Mouse (Mus musculus): ENCODE measurements around the gene Kalrn. TPM values are rescaled to one million over a fixed set of nuclear protein-coding genes. Genes with fewer than 3 reads are reported as not detected.

The Kalrn gene
- polyA plus RNA-seq, 1 experiment from 2014 or later: 16.6 TPM

DNA sequence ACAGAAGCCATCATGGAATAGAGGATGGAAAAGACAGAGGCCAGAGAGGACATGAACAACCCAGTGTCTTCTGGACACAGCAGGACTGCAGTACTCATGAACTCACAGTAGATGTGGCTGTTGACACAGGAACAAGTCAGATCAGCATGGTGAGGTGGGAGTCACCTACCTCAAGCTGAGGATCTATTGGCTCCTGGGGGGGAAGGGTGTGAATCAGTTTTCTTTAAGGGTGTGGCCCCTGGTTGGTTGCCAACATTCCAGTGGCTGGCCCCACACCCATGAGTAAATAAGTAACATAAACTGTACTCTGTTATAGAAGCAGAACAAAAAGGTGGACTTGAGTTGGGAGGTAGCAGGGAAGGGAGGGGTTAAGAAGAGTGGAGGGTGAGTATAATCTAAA lies 298.7 kb downstream of the Kalrn start:
- no peak for DNase-seq (ENCODE audit: low spot score)

DNA sequence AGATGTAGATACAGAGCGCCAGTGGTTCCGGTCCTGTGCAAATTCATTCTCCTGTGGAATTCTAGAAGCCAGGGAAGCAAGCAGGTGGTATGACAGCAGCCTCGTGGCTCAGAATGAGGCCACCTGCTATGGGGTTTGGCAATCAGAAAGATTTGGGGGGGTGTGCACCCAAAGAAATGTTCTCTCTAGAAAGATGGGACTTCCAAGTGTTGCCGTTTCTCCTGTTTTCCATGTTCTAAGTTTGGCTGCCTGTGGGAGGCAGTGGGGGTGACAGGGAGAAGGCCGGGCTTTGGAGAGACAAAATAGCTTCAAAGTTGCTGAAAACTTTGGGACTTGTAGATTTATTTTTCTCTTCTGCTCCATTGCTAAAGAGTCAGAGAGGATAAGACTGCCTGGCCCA lies 301.9 kb downstream of the Kalrn start:
- Histone ChIP-seq H3K27ac (no peak overlapping the region), H3K36me3 (no peaks in the 10 kb centered on the region), H3K9me3 (no peaks in the 10 kb centered on the region), H3K4me1 (replicated peaks) (no peaks in the 10 kb centered on the region), H3K4me3 (no peak overlapping the region), H3K27me3 (ENCODE audit: insufficient read depth, poor library complexity, severe bottlenecking) (no peaks in the 10 kb centered on the region)
- WGBS: 92% methylated on average over 5 of the region's 5 CpGs
- DNase-seq (ENCODE audit: low spot score): no peak

More for the DNA sequence above, 298.7 kb downstream of the Kalrn start:
- Histone ChIP-seq H3K36me3 (no peaks in the 10 kb centered on the region), H3K27ac (no peak overlapping the region), H3K9me3 (no peaks in the 10 kb centered on the region), H3K4me1 (replicated peaks) (peaks cover 7% of the 10 kb centered on the region), H3K27me3 (ENCODE audit: insufficient read depth, poor library complexity, severe bottlenecking) (no peaks in the 10 kb centered on the region), H3K4me3 (no peak overlapping the region)

DNA sequence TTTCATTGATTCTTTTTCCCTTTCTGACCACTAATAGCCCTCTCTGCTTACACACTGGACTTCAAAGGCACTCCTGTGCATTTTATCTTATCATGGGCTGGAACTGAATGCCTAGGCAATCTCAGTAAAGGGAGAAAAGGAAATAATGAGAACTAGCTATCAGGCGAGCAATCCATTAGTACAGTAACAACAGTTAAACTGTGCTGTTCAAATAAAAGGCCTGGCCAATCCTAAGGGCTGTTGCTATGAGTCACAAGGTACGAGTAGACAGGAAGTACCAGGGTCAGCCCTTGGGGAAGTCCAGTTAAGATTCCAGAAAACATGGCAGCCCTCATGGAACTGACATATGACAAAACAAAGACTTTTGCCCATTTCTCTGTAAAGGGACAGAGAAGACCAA lies 302.7 kb downstream of the Kalrn start:
- H3K27ac ChIP-seq: no peak overlapping the region
- no peaks in the 10 kb centered on the region for H3K27me3 ChIP-seq (ENCODE audit: insufficient read depth, poor library complexity, severe bottlenecking)
- WGBS: 80% methylated on average over 2 of the region's 2 CpGs
- DNase-seq (ENCODE audit: low spot score): no peak
- no peaks in the 10 kb centered on the region for H3K9me3 ChIP-seq
- no peak overlapping the region for H3K4me3 ChIP-seq
- H3K4me1 ChIP-seq (replicated peaks): no peaks in the 10 kb centered on the region
- no peaks in the 10 kb centered on the region for H3K36me3 ChIP-seq

DNA sequence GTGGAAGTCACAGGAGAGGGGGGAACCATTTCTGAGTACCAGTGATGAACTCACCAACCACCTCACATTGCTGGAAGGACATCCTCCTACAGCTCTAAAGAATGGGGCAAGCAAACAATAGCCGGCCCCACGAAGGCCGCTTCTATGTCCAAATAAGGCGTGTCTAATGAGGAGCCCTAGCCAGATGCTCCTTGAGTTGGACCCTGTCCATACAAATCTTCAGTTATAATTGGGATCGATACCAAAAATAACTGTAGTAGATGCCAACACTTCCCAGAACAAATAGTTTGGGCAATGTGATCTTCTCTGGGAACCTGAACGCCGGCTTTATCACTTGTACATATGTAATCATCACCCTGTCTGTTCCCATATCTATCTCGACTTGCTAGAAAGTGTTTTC lies 303.7 kb downstream of the Kalrn start:
- no peaks in the 10 kb centered on the region for H3K4me1 ChIP-seq (replicated peaks)
- WGBS: 94% methylated on average over 8 of the region's 8 CpGs
- H3K4me3 ChIP-seq: no peak overlapping the region
- no peaks in the 10 kb centered on the region for H3K27me3 ChIP-seq (ENCODE audit: insufficient read depth, poor library complexity, severe bottlenecking)
- no peak overlapping the region for H3K27ac ChIP-seq
- no peak for DNase-seq (ENCODE audit: low spot score)
- H3K36me3 ChIP-seq: no peaks in the 10 kb centered on the region
- H3K9me3 ChIP-seq: no peaks in the 10 kb centered on the region

DNA sequence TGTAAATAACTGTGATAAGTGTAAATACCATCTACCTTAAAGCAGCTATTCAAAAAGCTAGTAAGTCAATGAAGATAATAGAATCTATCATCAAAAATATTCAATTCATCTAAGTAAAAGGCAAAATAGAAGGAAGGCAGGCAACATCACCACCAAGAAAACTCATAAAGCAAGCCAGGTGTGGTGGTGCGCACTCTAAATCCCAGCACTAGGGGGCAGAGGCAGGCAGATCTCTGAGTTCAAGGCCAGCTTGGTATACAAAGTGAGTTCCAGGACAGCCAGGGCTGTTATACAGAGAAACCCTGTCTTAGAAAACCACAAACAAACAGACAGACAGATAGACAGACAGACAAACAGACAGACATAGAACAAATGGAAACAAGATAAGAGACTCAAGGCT lies 305.6 kb downstream of the Kalrn start:
- Histone ChIP-seq H3K4me3 (no peak overlapping the region), H3K27ac (no peak overlapping the region), H3K9me3 (no peaks in the 10 kb centered on the region), H3K36me3 (0 out of 2 replicates have a peak, but pooled peaks cover 2% of the 10 kb centered on the region), H3K4me1 (replicated peaks) (peaks cover 15% of the 10 kb centered on the region), H3K27me3 (ENCODE audit: insufficient read depth, poor library complexity, severe bottlenecking) (no peaks in the 10 kb centered on the region)
- DNase-seq (ENCODE audit: low spot score): no peak
- WGBS: 100% methylated on average over 1 of the region's 1 CpGs

DNA sequence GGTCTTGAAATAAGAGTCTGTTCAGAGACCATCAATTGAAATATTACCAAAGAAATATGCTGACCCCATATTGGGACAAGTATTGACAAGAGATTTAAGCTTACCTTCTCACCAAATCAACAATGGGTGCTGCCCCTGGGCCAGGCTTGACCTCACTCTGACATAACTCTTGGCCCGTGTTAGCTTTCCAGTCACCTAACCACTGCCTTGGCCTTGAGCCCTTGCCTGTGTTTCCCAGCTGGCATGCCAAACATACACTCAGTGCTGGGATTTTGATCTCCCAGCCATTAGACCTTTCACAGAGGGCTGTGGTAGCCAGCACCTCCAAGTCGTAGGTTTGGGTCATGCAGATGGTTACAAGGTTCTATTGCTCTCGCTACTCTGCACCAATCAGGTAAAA lies 308.7 kb downstream of the Kalrn start:
- Histone ChIP-seq H3K4me1 (replicated peaks) (peaks cover 15% of the 10 kb centered on the region), H3K27me3 (ENCODE audit: insufficient read depth, poor library complexity, severe bottlenecking) (no peaks in the 10 kb centered on the region), H3K4me3 (no peak overlapping the region), H3K27ac (no peak overlapping the region), H3K9me3 (no peaks in the 10 kb centered on the region), H3K36me3 (peaks cover 6% of the 10 kb centered on the region; the same call in 1 of the 2 replicates)
- DNase-seq (ENCODE audit: low spot score): no peak
- 92% methylated on average over 3 of the region's 3 CpGs for WGBS

DNA sequence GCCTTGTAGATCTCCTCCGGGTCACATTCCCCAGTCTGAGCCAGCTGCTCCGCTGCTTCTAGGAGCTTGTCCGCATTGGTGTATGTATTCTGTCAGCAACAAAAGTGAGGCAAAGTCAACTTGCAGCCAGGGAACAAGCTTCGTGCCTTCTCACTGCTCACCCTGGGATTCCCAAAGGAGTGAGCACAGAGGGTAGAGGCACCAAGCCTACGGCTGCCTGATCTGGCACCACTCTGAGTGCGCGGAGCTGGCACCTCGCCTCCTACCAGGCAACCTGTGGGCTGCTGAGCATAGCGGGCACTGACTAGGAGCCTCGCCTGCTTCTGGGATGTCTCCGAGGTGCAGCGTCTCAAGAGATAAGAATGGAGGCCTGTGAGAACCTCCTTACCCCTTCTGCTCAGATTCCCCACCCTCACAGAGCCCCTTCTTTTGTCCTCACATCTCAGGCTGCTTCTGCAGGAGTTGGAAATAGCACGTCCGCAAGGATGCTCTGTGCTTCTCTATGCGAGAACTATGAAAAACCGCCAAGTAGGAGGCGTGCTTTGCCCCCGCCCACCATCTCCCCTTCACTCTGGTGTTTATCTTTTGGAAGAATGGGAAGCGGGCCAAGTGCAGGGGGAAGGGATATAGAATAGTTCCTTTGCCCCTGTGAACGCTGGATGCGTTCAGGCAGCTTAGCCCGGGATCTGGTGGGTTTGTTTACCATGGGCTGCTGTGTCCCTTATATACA lies 310.4 kb downstream of the Kalrn start:
- H3K27me3 ChIP-seq (ENCODE audit: insufficient read depth, poor library complexity, severe bottlenecking): no peaks in the 10 kb centered on the region
- 78% methylated on average over 22 of the region's 22 CpGs for WGBS
- DNase-seq (ENCODE audit: low spot score): no peak
- no peak overlapping the region for H3K4me3 ChIP-seq
- H3K9me3 ChIP-seq: no peaks in the 10 kb centered on the region
- peak overlapping the region; percentile 14; the same call in 1 of the 2 replicates for H3K27ac ChIP-seq
- H3K4me1 ChIP-seq (replicated peaks): peaks cover 15% of the 10 kb centered on the region
- peaks cover 6% of the 10 kb centered on the region; the same call in 1 of the 2 replicates for H3K36me3 ChIP-seq

DNA sequence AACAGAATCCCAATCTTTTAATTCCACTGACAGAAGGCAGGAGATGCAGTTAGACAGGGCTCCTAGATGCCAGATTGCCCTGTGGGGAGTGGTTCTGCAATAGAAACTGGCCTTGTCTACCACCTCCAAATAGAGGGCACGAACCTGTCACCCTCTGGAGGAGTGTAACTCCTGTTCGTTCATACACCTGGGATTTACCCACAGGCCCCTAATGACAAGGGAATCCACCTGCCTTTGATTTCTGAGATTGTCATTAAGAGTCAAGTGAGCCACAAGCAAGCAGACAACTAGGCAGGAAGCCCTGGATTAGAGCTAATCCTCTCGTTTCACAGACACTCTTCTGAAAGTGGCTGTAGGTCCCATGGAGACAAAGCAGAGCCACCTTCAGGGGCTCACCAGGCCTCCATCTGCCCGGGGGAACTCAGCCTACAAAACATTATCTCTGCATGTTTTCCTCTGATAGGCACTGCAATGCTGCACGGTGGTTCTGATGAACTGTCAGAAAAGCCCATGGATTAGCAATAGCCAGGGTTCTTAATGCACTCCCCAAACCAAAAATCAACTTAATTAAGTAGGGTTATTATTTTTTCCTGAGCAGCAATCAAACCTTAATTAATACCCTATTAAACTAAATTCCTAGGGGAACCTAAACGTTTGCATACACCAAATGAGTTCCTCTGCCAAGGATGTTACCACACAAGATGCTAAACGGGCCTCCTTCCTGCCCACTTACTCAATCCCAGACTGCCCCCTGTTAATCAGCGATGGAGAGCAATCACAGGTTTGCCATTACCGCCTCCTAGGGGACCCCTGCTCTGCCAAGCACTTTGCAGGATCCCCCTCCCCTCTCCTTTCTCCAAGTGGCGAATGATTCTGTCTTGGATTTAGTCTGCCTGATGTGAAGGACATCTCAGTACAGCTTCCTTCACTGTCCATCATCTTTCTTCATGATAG lies 312.1 kb downstream of the Kalrn start:
- Histone ChIP-seq H3K27ac (no peak overlapping the region), H3K4me1 (replicated peaks) (peaks cover 16% of the 10 kb centered on the region), H3K36me3 (peaks cover 7% of the 10 kb centered on the region), H3K4me3 (no peak overlapping the region), H3K27me3 (ENCODE audit: insufficient read depth, poor library complexity, severe bottlenecking) (no peaks in the 10 kb centered on the region), H3K9me3 (no peaks in the 10 kb centered on the region)
- WGBS: 55% methylated on average over 10 of the region's 10 CpGs
- no peak for DNase-seq (ENCODE audit: low spot score)

DNA sequence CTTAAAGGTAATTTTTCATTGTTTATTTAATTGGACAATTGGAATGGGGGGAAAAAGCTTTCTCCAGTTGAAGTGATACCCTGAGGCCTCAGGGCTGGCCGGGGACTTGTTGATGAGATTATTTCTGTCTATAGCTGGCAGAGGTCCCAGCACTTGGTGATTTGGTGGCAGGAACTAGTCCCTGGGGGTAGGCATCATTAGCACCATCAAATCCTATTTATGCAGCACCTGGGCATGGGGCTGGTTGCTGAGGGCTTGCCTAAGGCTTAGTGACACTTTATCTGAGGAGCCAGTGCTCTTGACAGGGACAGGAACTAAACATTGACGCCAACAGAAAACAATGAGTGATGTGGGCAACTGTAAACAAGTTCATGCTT lies 318.7 kb downstream of the Kalrn start:
- DNase-seq (ENCODE audit: low spot score): no peak
- WGBS: 71% methylated on average over 2 of the region's 2 CpGs
- Histone ChIP-seq H3K27me3 (ENCODE audit: insufficient read depth, poor library complexity, severe bottlenecking) (no peaks in the 10 kb centered on the region), H3K27ac (no peak overlapping the region), H3K4me3 (no peak overlapping the region), H3K9me3 (no peaks in the 10 kb centered on the region), H3K4me1 (replicated peaks) (peaks cover 17% of the 10 kb centered on the region; the same call in 1 of the 2 replicates), H3K36me3 (peaks cover 57% of the 10 kb centered on the region)

DNA sequence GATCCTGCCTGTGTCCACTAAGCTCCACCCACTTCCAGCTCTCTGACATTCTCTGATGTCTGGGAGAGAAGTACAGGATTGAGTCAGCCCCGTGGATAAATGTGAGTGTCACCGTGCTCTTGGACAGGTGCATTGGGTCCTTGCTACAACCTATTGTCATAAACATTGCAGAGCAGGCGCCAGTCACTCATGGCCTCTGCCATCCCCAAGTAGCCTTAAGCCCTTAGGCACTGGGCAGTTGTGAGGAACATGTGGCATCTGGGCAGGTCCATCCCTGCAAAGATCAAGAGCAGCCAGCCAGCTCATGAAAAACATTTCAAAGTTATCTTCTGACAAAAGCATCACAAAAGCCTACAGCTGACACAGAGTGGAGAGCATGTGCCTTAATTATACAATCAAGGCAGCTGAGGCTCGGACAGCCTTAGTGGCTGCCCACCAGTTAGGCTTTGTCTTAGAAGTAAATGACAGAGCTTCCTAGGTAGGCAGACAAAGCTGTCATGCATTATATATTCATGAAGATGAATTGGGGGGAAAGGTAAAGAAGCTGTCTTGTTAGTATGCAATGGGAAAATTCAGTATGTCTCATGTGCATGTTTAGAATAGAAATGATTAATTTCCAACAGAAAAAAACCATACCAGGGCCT lies 319.2 kb downstream of the Kalrn start:
- no peak for DNase-seq (ENCODE audit: low spot score)
- Histone ChIP-seq H3K9me3 (no peaks in the 10 kb centered on the region), H3K27ac (peak overlapping the region; percentile 16; the same call in 1 of the 2 replicates), H3K36me3 (peaks cover 61% of the 10 kb centered on the region), H3K27me3 (ENCODE audit: insufficient read depth, poor library complexity, severe bottlenecking) (no peaks in the 10 kb centered on the region), H3K4me1 (replicated peaks) (peaks cover 17% of the 10 kb centered on the region; the same call in 1 of the 2 replicates), H3K4me3 (no peak overlapping the region)
- 72% methylated on average over 4 of the region's 4 CpGs for WGBS

DNA sequence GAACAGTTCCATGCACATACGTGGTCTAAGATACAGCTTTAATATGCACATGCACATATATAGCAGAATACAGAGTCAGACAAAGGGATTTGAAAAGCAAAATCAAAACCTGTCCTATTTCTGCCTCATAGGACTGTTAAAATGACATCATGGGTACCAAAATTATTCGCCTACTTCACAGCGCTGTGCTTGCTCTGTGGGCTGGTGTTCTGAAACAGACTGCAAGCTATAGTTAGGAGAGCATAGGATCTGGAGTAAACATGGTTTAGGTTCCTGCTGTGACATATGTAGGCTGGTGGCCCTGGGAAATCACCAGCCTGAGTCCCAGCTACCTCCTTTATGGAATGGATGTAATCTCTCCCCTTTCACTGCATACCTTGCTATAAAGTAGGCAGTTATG lies 320.7 kb downstream of the Kalrn start:
- 95% methylated on average over 3 of the region's 3 CpGs for WGBS
- Histone ChIP-seq H3K27ac (no peak overlapping the region), H3K27me3 (ENCODE audit: insufficient read depth, poor library complexity, severe bottlenecking) (no peaks in the 10 kb centered on the region), H3K36me3 (peaks cover 64% of the 10 kb centered on the region), H3K4me1 (replicated peaks) (peaks cover 20% of the 10 kb centered on the region), H3K4me3 (no peak overlapping the region), H3K9me3 (no peaks in the 10 kb centered on the region)
- no peak for DNase-seq (ENCODE audit: low spot score)

DNA sequence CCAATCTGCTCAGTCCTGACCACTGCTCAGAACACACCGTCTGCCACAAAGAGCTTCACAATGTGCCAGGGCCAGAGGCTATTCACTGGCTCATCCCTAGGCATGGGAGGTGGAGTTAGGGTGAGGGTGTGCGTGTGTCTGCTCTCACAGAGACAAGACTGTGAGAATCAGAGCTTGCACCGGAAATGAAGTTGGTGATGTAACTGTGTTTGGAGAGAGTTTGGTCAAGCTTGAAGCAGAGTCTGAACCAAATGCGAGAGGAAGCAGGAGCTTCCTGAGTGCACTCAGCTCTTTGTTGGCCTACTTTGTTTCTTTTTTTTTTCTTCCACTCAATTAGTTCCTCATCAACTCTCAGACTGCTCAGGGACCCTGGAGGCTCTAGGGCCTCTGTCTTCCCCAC lies 325.1 kb downstream of the Kalrn start:
- WGBS: 44% methylated on average over 4 of the region's 4 CpGs
- Histone ChIP-seq H3K36me3 (peaks cover 53% of the 10 kb centered on the region), H3K4me3 (no peak overlapping the region)

More for the DNA sequence above, 325.1 kb downstream of the Kalrn start:
- no peaks in the 10 kb centered on the region for H3K27me3 ChIP-seq (ENCODE audit: insufficient read depth, poor library complexity, severe bottlenecking)
- H3K4me1 ChIP-seq (replicated peaks): peaks cover 11% of the 10 kb centered on the region
- peak overlapping the region; percentile 35; the same call in 1 of the 2 replicates for H3K27ac ChIP-seq
- no peak for DNase-seq (ENCODE audit: low spot score)
- H3K9me3 ChIP-seq: no peaks in the 10 kb centered on the region
